Mouse (Mus musculus) cerebellum, adult 2 months (tissue): Measurements from ENCODE around the gene Brd3os. TPM values are rescaled to one million over a fixed set of nuclear protein-coding genes. Genes with fewer than 3 reads are reported as not detected.
A peak's percentile ranks its signal among the peaks of the same experiment; 100 is the strongest.

Source experiments
- DNase-seq, 2 experiments: peaks; one replicate each; pipeline ENCODE4 v3.0.0; 2021
- H3K27ac ChIP-seq: fragments of 200-500 bp; 2 replicates; pipeline ENCODE4 v1.5.1; 2012; ENCODE audit warnings: low read length, control low read depth, inconsistent platforms; ENCODE audit not compliant: insufficient read depth
- H3K27me3 ChIP-seq: fragments of 200-500 bp; 2 replicates; pipeline ENCODE4 v1.6.1; 2012; ENCODE audit warnings: inconsistent platforms, mild to moderate bottlenecking, low read length, moderate library complexity; ENCODE audit not compliant: control insufficient read depth, insufficient read depth
- H3K4me1 ChIP-seq: fragments of 200-500 bp; 2 replicates; pipeline ENCODE4 v1.6.1; 2011; ENCODE audit warnings: low read length; ENCODE audit not compliant: control insufficient read depth, insufficient read depth
- H3K4me3 ChIP-seq: fragments of 200-500 bp; replicated peaks from 2 replicates; pipeline ENCODE3; 2011; ENCODE audit warnings: mild to moderate bottlenecking, low read depth, low read length, control low read depth; ENCODE audit not compliant: insufficient read depth
- CTCF ChIP-seq: fragments of 200-500 bp; IDR thresholded peaks from 2 replicates; pipeline ENCODE4 v1.5.1; 2011; ENCODE audit warnings: low read depth, mild to moderate bottlenecking, control low read depth, low read length, moderate library complexity, borderline replicate concordance; ENCODE audit not compliant: insufficient read depth
- POLR2A ChIP-seq: fragments of 200-500 bp; IDR thresholded peaks from 2 replicates; pipeline ENCODE4 v1.6.1; 2011; ENCODE audit warnings: low read length, control low read depth, borderline replicate concordance; ENCODE audit not compliant: insufficient read depth
- WGBS: fragments of 180-500 bp; shearing (Covaris S2); methylation state at CpG from one replicate; pipeline ENCODE4 v1.1.7; 2018; 5-methylcytosine and 5-hydroxymethylcytosine counted together
- polyA plus RNA-seq: library from polyadenylated mRNA; depleted of rRNA; stranded (reverse); fragments of >200 nt; gene quantifications from 2 replicates; pipeline ENCODE4 v1.2.3, GENCODE M21; 2012; rRNA removed

Gene Brd3os
- 36.0 and 38.0 TPM in 2 replicates for polyA plus RNA-seq

DNA sequence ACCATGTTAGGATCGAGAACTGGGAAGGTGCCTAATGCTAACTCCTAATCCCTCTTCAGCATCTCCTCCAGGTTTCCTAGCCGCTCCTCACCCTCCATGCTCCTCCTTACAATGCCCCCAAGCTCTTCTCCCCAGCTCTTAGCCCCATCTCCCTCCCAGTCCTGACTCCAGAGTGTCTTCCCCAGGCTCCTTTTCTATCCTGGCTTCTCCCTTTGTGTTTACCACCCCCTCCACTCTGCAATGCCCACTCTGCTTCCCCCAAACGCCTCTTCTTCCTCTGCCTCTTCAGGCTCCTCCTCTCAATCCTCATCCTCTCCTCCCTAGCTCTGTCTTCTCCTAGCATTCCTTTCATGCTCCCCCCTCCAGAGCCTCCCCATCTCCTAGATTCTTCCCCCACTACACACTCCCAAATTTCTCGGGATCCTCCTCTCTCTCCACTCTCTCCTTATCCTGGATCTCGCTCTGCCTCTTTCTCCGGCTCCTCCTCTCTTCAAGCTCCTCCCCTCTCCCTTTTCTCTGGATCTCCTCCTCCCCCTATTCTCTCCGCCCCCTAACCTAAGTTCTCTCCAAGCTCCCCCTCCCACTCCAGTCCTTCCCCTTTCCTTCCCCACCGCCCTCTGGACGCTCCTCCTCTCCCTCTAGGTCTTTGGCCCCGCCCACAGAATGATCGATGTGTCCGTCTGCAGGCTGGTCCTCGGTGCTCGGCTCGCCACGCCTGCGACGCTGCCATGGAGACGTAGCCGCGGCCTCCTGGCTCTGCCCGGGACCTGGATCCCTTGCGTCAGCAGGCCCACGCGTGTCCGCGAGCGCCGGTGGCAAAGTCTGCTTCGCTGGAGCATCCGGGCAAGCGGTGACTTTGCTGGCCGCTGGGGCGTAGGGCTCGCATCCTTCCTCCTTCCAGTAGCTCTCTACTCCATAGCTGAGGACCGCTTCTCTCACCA is at the start of gene Brd3os:
Gene Brd3os, plus strand, starts transcription at position 558 of the 941 bp plus-strand sequence.
- peak within 1 kb of the TSS; percentile 65 for H3K4me3 ChIP-seq
- H3K4me1 ChIP-seq, result peaks cover 12% of the 10 kb centered on the region; the same call in 1 of the 2 replicates
- peak within 1 kb of the TSS; percentile 14; the same call in 1 of the 2 replicates for H3K27ac ChIP-seq
- TF ChIP-seq POLR2A, result peak; percentile 42; the same call in 1 of the 2 replicates
- TF ChIP-seq CTCF, result no peak
- DNase-seq, result peak; percentile 93 to 96
- no peaks in the 10 kb centered on the region for H3K27me3 ChIP-seq
- under 1% methylated on average over 36 of the region's 36 CpGs for WGBS

DNA sequence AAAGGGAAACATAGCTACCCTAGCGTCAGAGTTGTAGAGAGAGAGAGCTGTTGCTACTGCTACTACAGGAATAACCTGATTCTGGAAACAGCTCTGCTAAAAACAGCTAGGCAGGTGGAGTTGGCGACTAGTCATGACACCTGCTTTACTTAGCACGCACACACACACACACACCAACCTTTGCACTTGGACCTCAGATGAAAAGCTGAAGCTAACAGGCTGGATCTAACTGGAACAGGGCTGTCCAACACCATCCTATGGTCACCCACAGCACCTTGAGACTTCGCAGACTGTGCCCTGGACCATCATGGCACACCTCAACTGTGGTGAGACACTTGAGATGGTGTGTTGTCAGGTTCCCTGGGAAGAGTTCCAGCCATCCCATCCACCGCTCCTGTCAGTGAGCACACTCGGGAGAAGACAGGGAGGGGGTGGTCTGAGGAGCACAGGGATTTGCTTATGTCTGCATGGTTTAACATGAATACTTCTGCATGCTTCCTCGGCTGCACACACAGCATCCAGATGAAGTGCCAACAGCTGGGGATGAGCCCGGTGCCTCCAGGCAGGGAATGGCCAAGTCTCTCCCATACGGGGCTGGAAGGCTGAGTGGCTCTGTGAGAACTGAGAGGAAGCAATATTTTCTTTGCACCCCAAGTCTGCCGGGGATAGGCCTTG is 47.8 kb upstream of the Brd3os start:
- H3K27me3 ChIP-seq, result no peaks in the 10 kb centered on the region
- no peak overlapping the region for H3K4me3 ChIP-seq
- no peak for DNase-seq
- no peak for TF ChIP-seq POLR2A
- no peak for TF ChIP-seq CTCF
- no peaks in the 10 kb centered on the region for H3K4me1 ChIP-seq
- WGBS, result 74% methylated on average over 10 of the region's 10 CpGs
- no peak overlapping the region for H3K27ac ChIP-seq

DNA sequence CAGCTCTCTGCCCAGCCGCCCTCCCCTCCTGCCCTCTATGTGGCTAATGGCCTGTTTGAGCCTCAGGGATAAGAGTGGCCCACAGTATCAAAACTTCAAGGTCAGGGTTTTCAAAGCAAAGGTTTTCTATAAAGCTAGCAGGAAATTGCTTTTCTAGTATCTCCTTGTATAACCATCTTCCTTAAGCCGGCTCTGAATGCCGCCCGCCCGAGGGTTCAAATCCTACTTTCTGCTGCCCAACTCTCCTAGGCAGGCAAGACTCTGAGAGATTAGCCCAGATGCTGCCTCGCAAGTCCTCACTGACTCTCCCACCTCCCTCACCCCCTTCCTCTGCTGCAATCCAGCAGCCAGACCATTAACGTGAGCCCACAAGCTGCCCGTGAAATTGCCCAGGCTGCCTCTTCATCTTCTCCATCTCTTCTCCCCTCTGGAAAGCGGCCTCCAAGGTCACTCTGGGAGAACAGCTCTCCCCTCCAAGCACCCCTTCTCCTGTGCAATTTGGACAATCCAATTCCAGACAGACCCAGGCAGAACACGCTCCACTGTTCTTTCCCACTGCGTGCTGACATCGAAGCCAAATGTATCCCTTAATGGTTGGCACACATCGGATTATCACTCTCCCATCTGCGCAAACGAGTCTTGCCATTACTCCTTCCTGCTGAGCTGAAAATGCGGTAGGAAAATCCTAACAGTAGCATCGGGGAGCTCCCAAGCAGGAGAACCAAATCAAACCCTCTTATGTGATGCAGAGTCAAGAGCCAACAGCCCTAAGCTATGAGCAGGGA is 45.3 kb upstream of the Brd3os start:
- DNase-seq, result no peak
- TF ChIP-seq CTCF (no peak), POLR2A (no peak)
- Histone ChIP-seq H3K27me3 (no peaks in the 10 kb centered on the region), H3K4me1 (no peaks in the 10 kb centered on the region), H3K4me3 (no peak overlapping the region), H3K27ac (no peak overlapping the region)
- 46% methylated on average over 17 of the region's 17 CpGs for WGBS

GRCm38 (mm10) chr2:27400083-27400482 is 42.0 kb upstream of the Brd3os start:
- Histone ChIP-seq H3K27me3 (no peaks in the 10 kb centered on the region), H3K27ac (no peak overlapping the region), H3K4me1 (no peaks in the 10 kb centered on the region), H3K4me3 (no peak overlapping the region)
- no peak for DNase-seq
- WGBS, result 94% methylated on average over 2 of the region's 2 CpGs
- TF ChIP-seq POLR2A (no peak), CTCF (no peak)

DNA sequence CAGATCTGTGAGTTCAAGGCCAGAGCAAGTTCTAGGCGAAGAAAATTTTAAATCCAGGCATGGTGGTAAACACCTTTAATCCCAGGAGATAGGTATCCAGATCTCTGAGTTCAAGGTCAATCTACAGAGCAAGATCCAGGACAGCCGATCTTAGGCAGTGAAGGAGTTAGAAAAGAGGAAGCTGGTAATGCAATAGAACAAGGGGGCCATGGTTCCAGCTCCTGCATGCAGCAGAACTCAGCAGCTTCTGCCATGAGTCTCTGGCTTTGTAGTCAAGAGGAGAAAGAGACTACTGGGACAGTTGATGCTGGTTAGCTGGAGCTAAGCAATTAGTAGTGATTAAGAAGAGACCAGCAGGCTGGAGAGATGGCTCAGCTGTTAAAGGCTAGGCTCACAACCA is 40.6 kb upstream of the Brd3os start:
- H3K4me1 ChIP-seq, result no peaks in the 10 kb centered on the region; the same call in 1 of the 2 replicates

GRCm38 (mm10) chr2:27404375-27405093 is 37.6 kb upstream of the Brd3os start:
- no peaks in the 10 kb centered on the region; the same call in 1 of the 2 replicates for H3K4me1 ChIP-seq
- WGBS, result 71% methylated on average over 6 of the region's 6 CpGs
- no peak overlapping the region for H3K4me3 ChIP-seq
- TF ChIP-seq POLR2A, result no peak
- TF ChIP-seq CTCF, result no peak
- H3K27ac ChIP-seq, result no peak overlapping the region
- no peak for DNase-seq
- no peaks in the 10 kb centered on the region for H3K27me3 ChIP-seq

More for the DNA sequence above, 40.6 kb upstream of the Brd3os start:
- H3K27me3 ChIP-seq, result no peaks in the 10 kb centered on the region
- no peak for TF ChIP-seq POLR2A
- no peak overlapping the region for H3K27ac ChIP-seq
- 98% methylated on average over 2 of the region's 2 CpGs for WGBS
- H3K4me3 ChIP-seq, result no peak overlapping the region
- no peak for DNase-seq
